ENCODE assay signal across 8 mouse cellular contexts in the genomic region with DNA sequence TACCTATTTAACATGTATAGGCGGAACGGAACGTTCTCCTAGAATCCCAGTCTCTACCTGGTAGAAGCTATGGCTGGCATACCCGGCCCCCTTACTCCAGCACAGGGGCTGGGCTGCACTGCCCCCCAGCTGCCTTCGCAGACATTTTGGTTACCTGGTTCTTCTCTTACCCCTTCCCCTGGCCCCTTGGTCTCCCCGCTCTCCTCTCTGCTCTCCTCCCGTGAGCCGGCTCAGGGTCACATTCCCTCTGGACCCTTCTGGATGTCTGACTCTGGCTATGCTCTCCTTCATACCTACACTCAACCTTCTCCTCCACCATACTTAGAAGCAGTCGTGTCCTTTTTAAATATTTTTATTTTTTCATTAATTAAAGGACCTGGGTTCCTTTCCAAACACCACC. TPM values are rescaled to one million over a fixed set of nuclear protein-coding genes. Genes with fewer than 3 reads are reported as not detected.
A peak's percentile ranks its signal among the peaks of the same experiment; 100 is the strongest.
DNase-seq lines count a peak whose midpoint lies in the region; ATAC-seq and TF ChIP-seq lines count a peak whose summit lies in the region.

No protein-coding gene starts in this region.

- H3K4me2 ChIP-seq in heart, embryonic 11.5 days: peak overlapping the region; percentile 88
- H3K4me2 ChIP-seq in kidney, embryonic 14.5 days (replicated peaks; ENCODE audit: low read depth, low read length): peak overlapping the region; percentile 89
- H3K4me2 ChIP-seq in midbrain, embryonic 14.5 days (ENCODE audit: low read length): peak overlapping the region; percentile 80

- no peaks in the 10 kb centered on the region for H3K9me3 ChIP-seq in heart, embryonic 11.5 days (replicated peaks; ENCODE audit: control insufficient read depth, low read length)
- H3K9me3 ChIP-seq in kidney, embryonic 14.5 days (ENCODE audit: control insufficient read depth, low read length): no peaks in the 10 kb centered on the region
- H3K9me3 ChIP-seq in midbrain, embryonic 14.5 days (ENCODE audit: control insufficient read depth, low read length): no peaks in the 10 kb centered on the region

- H3K27ac ChIP-seq in bone marrow macrophage, adult 2 months (ENCODE audit: insufficient read depth, low read depth, low read length): peak overlapping the region; percentile 32
- peak overlapping the region; percentile 28; the same call in 1 of the 2 replicates for H3K27ac ChIP-seq in embryonic fibroblast, embryonic 13.5 days (ENCODE audit: insufficient read depth, low read length)
- peak overlapping the region; percentile 48 for H3K27ac ChIP-seq in heart, embryonic 11.5 days (ENCODE audit: low read depth, low read length)
- peak overlapping the region; percentile 86 for H3K27ac ChIP-seq in kidney, embryonic 14.5 days (ENCODE audit: low read depth, low read length)
- H3K27ac ChIP-seq in midbrain, embryonic 14.5 days (replicated peaks; ENCODE audit: low read depth, low read length): peak overlapping the region; percentile 58

- peaks cover 7% of the 10 kb centered on the region for H3K4me1 ChIP-seq in bone marrow macrophage, adult 2 months (ENCODE audit: control insufficient read depth, insufficient read depth, low read length)
- H3K4me1 ChIP-seq in embryonic fibroblast, embryonic 13.5 days (ENCODE audit: control insufficient read depth, insufficient read depth, low read length): peaks cover 2% of the 10 kb centered on the region; the same call in 1 of the 2 replicates
- peaks cover 11% of the 10 kb centered on the region for H3K4me1 ChIP-seq in heart, embryonic 11.5 days (ENCODE audit: control insufficient read depth, insufficient read depth, low read length)
- peaks cover 20% of the 10 kb centered on the region for H3K4me1 ChIP-seq in kidney, embryonic 14.5 days (ENCODE audit: control insufficient read depth, insufficient read depth, low read length)
- peaks cover 21% of the 10 kb centered on the region for H3K4me1 ChIP-seq in midbrain, embryonic 14.5 days (ENCODE audit: control insufficient read depth, insufficient read depth, low read length)

- H3K4me3 ChIP-seq in bone marrow macrophage, adult 2 months (ENCODE audit: insufficient read depth, low read length): peak overlapping the region; percentile 38
- H3K4me3 ChIP-seq in embryonic fibroblast, embryonic 13.5 days (ENCODE audit: insufficient read depth, low read length): peak overlapping the region; percentile 68
- peak overlapping the region; percentile 69 for H3K4me3 ChIP-seq in heart, embryonic 11.5 days (ENCODE audit: low read depth, low read length)
- peak overlapping the region; percentile 81 for H3K4me3 ChIP-seq in kidney, embryonic 14.5 days (ENCODE audit: low read length)
- H3K4me3 ChIP-seq in midbrain, embryonic 14.5 days (replicated peaks; ENCODE audit: low read depth, low read length): peak overlapping the region; percentile 87

- peak; percentile 60 for ATAC-seq in heart, embryonic 11.5 days (replicated peaks; ENCODE audit: insufficient number of reproducible peaks, low FRiP score, low TSS enrichment)
- ATAC-seq in kidney, embryonic 14.5 days (ENCODE audit: low FRiP score, low TSS enrichment): peak; percentile 65
- peak; percentile 58 for ATAC-seq in midbrain, embryonic 14.5 days (ENCODE audit: low FRiP score, low TSS enrichment)

- WGBS in heart, embryonic 11.5 days (ENCODE audit: insufficient replicate concordance): 3% methylated on average over 9 of the region's 9 CpGs
- WGBS in kidney, embryonic 14.5 days: 2% methylated on average over 9 of the region's 9 CpGs
- 4% methylated on average over 9 of the region's 9 CpGs for WGBS in midbrain, embryonic 14.5 days

- no peaks in the 10 kb centered on the region for H3K27me3 ChIP-seq in heart, embryonic 11.5 days (ENCODE audit: control insufficient read depth, insufficient read depth, low read length)
- no peaks in the 10 kb centered on the region for H3K27me3 ChIP-seq in kidney, embryonic 14.5 days (ENCODE audit: control insufficient read depth, insufficient read depth, low read length)
- H3K27me3 ChIP-seq in midbrain, embryonic 14.5 days (ENCODE audit: control insufficient read depth, insufficient read depth, low read length): no peaks in the 10 kb centered on the region
- no peaks in the 10 kb centered on the region for H3K27me3 ChIP-seq in splenic B cell, adult 2 months (ENCODE audit: control insufficient read depth, insufficient read depth, low read length, poor library complexity, severe bottlenecking)

- peak; percentile 22 for DNase-seq in 3T3-L1 (ENCODE audit: low read depth, low spot score)
- peak; percentile 42 for DNase-seq in liver
- DNase-seq in midbrain, embryonic 14.5 days: peak; percentile 50
- DNase-seq in splenic B cell, adult 2 months (ENCODE audit: low read depth, low spot score): peak; percentile 15

- no peak for TF ChIP-seq POLR2A in bone marrow macrophage, adult 2 months (IDR thresholded peaks at IDR 0.05; ENCODE audit: borderline replicate concordance, low read depth, low read length)
- no peak for TF ChIP-seq POLR2A in embryonic fibroblast, embryonic 13.5 days (IDR thresholded peaks at IDR 0.05; ENCODE audit: low read depth, low read length)

- no peaks in the 10 kb centered on the region for H3K36me3 ChIP-seq in heart, embryonic 11.5 days (ENCODE audit: control insufficient read depth, insufficient read depth, low read length)
- peaks cover 15% of the 10 kb centered on the region; the same call in 1 of the 2 replicates for H3K36me3 ChIP-seq in kidney, embryonic 14.5 days (ENCODE audit: control insufficient read depth, insufficient read depth, low read length)
- H3K36me3 ChIP-seq in midbrain, embryonic 14.5 days (ENCODE audit: control insufficient read depth, insufficient read depth, low read length): peaks cover 17% of the 10 kb centered on the region
- H3K36me3 ChIP-seq in splenic B cell, adult 2 months (ENCODE audit: control insufficient read depth, insufficient read depth, low read length, poor library complexity, severe bottlenecking): no peaks in the 10 kb centered on the region

- no peak for TF ChIP-seq CTCF in bone marrow macrophage, adult 2 months (IDR thresholded peaks at IDR 0.05; ENCODE audit: low read depth, low read length)
- TF ChIP-seq CTCF in embryonic fibroblast, embryonic 13.5 days (IDR thresholded peaks at IDR 0.05; ENCODE audit: borderline replicate concordance, insufficient read depth, low read length): no peak

- peak overlapping the region; percentile 82 for H3K9ac ChIP-seq in heart, embryonic 11.5 days (ENCODE audit: low read depth, low read length)
- peak overlapping the region; percentile 57 for H3K9ac ChIP-seq in kidney, embryonic 14.5 days (ENCODE audit: low read depth, low read length)
- H3K9ac ChIP-seq in midbrain, embryonic 14.5 days (replicated peaks; ENCODE audit: low read length): peak overlapping the region; percentile 52

RNA-seq across cellular contexts. Expression of a gene that starts 0.5 kb away (rescaled TPM):
- polyA plus RNA-seq in bone marrow macrophage, adult 2 months (2012; ENCODE audit: insufficient read depth, insufficient read length, missing spikeins): 39.7 and 50.6 TPM in 2 replicates
- polyA plus RNA-seq in embryonic fibroblast, embryonic 13.5 days (2011; ENCODE audit: insufficient read length, low read depth, missing spikeins): 62.4 and 62.8 TPM in 2 replicates
- 13.7 and 14.7 TPM in 2 replicates for polyA plus RNA-seq in heart, embryonic 11.5 days (2014; fragmentation: Nextera tagmentation; extraction: Ambion mirVana)
- 17.9 and 18.6 TPM in 2 replicates for polyA plus RNA-seq in kidney, embryonic 14.5 days (2014; fragmentation: Nextera tagmentation; extraction: Ambion mirVana)
- 82.6 and 84.2 TPM in 2 replicates for polyA plus RNA-seq in midbrain, embryonic 14.5 days (2014; fragmentation: Nextera tagmentation; extraction: Ambion mirVana)

RNA-seq across cellular contexts. Expression of a gene that starts 0.6 kb away (rescaled TPM):
- 46.6 and 65.6 TPM in 2 replicates for polyA plus RNA-seq in bone marrow macrophage, adult 2 months (2012; ENCODE audit: insufficient read depth, insufficient read length, missing spikeins)
- polyA plus RNA-seq in embryonic fibroblast, embryonic 13.5 days (2011; ENCODE audit: insufficient read length, low read depth, missing spikeins): 106 and 121 TPM in 2 replicates
- polyA plus RNA-seq in heart, embryonic 11.5 days (2014; fragmentation: Nextera tagmentation; extraction: Ambion mirVana): 67.0 and 68.4 TPM in 2 replicates
- polyA plus RNA-seq in kidney, embryonic 14.5 days (2014; fragmentation: Nextera tagmentation; extraction: Ambion mirVana): 93.0 and 101 TPM in 2 replicates
- 153 and 173 TPM in 2 replicates for polyA plus RNA-seq in midbrain, embryonic 14.5 days (2014; fragmentation: Nextera tagmentation; extraction: Ambion mirVana)

Comparison
In these comparisons a context has a peak if more than half of its experiments do, and no peak if none do; other contexts are left out.
1. Peak in every context shown above with its lines: DNase-seq, ATAC-seq, H3K4me3 ChIP-seq and H3K27ac ChIP-seq.
2. H3K27ac ChIP-seq: peak in every context shown above with its lines; median percentile 86 in kidney, embryonic 14.5 days; 58 in midbrain, embryonic 14.5 days; 48 in heart, embryonic 11.5 days; 32 in bone marrow macrophage, adult 2 months; 28 in embryonic fibroblast, embryonic 13.5 days.